Mouse (Mus musculus) natural killer cell, adult 2 months (primary cell): ENCODE results near the gene Mras.

Experiments
- DNase-seq, 2 experiments: peaks; one replicate each; pipeline ENCODE4 v3.0.0; 2022; ENCODE audit warnings: low spot score in 2 of 2

Mras gene

DNA sequence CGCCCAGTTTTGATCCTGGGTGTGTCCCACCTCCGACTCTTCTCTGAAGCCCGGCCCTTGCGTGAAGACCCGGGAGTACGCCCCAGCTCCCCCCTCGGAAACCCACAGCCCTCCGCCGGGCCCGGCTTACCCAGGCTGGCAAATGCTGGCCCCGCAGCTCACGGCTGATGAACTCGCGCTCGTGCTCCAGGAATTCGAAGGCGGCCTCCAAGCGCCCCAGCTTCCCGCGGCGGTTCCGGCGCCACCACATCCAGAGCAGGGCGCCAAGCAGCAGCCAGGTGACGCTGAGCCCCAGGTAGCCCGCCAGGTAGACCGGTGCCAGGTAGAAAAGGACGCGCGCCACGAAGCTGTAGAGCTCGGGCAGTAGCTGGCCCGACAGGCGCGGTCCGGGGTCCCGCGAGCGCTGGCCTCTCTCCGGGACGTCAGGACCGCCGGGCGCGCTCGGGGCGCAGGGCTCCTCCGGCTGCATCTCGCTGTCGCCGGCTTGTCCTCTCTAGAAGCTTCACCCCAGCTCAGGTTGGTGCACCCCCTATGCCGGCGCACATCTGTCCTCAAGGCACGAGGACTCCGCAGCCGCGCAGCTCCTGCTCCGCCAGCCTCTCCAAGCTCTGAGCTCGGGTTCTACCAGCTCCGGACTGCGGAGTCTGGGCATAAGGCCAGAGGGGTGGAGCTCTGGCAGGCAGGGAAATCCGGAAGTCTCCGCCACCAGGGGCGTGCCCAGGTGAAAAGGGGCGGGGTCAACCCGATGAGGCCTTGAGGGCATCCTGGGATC, 79.1 kb downstream of the Mras start, which contains the start of gene Esyt3:
Esyt3 (minus strand) TSS at position 637 of the 772 bp plus-strand sequence.
- no peak for DNase-seq

DNA sequence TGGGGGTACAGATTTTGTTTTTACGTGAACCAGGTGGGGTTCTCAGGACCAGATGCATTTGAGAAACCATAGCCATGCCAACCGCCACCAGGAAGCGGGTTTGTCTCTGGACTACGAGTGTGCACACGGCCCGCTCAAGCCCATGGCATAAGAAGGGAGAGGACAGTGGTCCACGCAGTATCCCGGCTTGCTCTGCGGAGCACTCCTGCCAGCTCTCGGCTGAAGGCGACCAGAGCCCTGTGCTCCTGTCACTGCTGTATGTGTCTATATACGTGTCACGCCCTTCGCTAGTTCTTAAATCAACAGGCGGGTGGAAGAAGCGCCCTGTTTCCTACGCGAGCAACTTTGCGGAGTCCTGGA, 79.6 kb downstream of the Mras start:
- DNase-seq = no peak

GRCm38 (mm10) chr9:99355971-99356370, 81.2 kb downstream of the Mras start:
- no peak for DNase-seq

- DNase-seq = no peak
Observed at GRCm38 (mm10) chr9:99354796-99355195, 82.4 kb downstream of the Mras start.

DNA sequence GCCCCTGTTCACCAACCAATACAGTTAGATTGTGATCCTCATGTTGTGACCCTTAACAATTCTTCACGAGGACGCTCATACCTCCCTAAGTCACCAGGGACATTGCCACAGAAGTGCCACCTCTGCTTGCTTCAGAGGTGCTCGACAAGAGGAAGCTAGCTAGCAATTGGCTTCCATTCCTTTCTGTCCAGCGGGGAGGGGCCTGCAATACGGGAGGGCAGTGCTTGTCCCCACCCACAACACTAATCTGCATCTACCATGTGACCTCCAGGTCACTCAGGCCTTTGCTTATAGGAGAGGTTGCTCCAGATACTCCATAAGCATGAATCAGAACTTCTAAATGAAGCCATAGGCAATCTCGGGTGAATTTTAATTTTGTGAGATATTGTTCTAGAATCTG, 83.8 kb downstream of the Mras start:
- no peak for DNase-seq

- DNase-seq = no peak
Observed at GRCm38 (mm10) chr9:99352964-99353363, 84.2 kb downstream of the Mras start.

GRCm38 (mm10) chr9:99345351-99345792, 91.8 kb downstream of the Mras start:
- no peak for DNase-seq

DNA sequence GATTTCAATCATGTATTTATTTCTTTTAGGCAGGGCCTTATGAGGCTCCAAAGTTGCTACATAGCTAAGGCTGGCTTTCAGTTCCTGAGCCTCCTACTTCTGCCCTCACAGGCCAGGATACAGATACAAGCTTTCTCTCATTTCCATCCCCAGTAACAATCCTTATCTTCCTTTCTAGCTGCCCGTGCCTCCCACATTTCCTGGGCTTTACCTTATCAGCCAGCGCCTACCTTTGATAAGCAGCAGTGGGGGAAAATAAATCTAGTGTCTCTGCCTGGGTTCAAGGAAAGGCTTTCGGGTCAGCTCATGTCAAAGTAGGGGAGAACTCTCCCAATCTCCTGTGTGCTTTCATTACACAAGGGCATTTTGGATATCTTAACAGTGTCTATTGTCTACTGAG, 95.6 kb downstream of the Mras start:
- no peak for DNase-seq

- no peak for DNase-seq
Observed at GRCm38 (mm10) chr9:99340126-99340525, 97.1 kb downstream of the Mras start.

DNA sequence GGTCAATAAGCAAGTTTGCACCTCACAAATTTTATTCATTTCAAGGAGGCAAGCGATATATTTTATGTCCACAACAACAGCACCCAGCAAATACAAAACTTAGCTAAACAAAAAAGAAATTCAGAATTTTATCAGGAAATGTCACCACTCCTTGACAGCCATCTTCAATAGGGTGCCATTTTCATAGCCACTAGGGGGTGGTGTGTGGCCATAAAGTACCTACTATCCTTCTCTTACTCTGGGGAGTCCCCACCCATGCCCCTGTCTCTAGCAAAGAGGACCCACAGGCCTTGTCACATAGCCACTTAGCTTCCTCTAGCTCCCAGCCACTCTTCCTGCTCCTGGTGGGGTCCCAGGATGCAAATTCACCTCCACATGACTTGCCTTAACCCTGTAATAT, 98.0 kb downstream of the Mras start:
- no peak for DNase-seq

DNA sequence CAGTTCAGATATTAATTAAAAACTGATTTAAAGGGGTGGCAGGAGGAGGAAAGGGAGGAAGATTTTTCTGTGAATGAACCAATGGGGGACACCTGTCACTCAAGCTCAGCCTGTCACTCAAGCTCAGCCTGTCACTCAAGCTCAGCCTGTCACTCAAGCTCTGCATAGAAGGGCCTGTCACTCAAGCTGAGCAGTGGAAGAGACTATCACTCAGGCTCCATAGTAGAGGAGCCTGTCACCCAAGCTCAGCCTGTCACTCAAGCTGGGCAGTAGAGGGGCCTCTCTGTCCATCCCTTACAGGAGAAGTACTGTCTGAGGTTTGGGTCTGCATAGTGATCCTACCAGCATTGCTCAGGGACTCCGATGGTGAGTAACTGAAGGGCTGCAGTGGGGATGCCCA, 98.9 kb downstream of the Mras start:
- DNase-seq = no peak

GRCm38 (mm10) chr9:99336538-99336937, 100.6 kb downstream of the Mras start:
- no peak for DNase-seq
